Mouse (Mus musculus) naive thymus-derived CD4-positive, alpha-beta T cell, adult 2 months (primary cell): Measurements from ENCODE around the gene Frrs1l.
A peak's percentile ranks its signal among the peaks of the same experiment; 100 is the strongest.

Experiments used
- DNase-seq: peaks from one replicate; pipeline ENCODE4 v3.0.0-alpha.2; 2011; ENCODE audit warnings: low read depth

The Frrs1l gene

DNA sequence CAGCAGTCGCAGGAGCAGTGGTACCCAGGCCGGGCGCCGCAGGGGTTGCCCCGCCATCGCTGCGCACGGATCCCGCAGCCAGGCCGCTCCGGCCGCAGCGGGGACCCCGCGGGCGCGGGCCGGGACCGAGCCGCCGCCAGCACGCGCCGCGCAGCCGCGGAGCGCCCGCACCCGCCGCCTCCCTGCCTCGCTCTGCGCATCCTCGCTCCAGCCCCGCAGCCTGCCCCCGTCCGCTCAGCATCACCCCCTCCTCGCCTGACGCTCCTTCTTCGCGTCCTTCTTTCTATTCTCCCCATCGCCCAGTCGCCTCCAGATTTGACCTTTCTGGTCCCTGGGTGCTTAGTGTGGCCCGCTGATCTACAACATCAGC is at the start of gene Frrs1l:
Gene Frrs1l, minus strand, starts transcription at position 177 of the 370 bp plus-strand sequence.
- DNase-seq = no peak

DNA sequence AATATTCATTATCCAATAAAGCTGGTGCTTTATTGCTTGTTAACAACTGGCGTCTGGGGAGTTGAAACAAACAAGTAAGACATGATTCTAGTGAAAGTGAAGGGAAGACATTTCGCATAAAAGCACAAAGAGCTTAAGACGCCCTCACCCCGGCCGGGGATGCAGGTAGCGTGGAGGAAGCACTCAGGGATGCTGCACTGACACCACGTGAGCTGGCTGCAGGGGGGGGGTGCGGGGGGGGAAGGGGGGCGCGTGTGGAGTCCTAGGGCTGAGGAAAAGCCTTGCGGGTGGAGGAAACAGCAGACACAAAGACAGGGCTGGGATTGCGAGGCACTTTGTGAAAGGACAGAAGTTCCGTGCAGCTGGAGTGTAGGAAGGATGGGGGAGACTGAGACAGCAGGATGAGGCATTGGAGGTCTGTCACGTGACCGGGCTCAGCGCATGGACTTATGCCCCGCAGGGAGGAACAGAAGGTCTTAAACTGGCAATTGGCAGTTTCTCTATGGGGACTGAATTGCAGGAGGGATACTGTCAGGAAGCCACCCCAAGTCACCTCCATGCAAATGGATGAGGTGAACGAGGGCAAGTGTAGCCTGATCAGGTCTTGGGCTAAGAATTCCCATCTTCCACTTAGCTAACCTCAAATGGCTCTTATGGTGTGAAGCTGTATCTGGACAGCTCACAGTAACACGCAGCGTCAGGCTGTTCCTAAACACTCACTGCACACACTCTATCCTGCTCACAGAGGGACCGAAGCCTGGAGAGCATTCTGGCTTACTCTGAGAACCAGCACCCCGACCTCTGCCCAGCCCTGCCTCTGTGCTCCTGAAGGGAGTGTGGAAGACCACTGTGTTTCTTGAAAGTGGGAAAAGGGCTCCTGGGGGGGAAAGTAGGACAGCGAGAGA is 49.2 kb upstream of the Frrs1l start:
- no peak for DNase-seq

DNA sequence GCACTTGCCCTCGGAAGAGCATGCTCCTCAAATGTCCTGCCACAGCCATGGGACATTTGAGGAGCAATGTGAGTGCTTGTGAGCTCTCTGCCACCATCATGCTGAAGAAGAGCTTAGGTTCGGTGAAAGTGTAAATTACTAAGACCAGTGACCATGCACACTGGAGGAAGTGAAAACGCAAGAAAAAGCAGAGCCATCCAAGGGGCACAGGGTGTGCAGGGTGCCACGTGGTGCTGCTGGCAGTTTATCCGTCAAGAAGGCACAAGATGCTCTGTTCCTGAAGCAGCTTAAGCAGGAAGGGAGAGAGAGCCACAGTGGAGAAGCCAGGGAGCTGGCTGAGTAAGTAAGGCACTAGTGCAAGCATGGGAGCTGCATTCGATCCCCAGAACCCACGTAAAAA is 47.4 kb upstream of the Frrs1l start:
- no peak for DNase-seq

DNA sequence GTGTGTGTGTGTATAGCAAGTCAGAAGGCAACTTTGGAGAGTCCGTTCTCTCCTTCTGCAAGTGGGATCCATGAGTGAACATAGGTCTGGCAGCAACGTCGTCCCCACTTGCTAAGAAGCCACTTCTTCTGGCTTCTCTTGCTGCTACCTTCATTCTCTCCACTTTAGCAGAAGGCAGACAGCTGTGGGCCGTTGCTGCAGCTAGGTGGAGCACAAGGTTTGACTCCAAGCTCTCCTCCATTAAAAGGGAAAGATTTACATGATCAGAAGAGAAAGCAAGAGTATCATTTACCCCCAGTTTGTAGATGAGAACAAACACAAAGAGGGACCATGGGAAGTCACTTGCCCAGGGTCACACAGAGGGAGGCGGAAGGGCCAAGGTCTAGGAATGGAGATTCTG is 44.0 kb upstream of the Frrs1l start:
- DNase-seq = no peak

DNA sequence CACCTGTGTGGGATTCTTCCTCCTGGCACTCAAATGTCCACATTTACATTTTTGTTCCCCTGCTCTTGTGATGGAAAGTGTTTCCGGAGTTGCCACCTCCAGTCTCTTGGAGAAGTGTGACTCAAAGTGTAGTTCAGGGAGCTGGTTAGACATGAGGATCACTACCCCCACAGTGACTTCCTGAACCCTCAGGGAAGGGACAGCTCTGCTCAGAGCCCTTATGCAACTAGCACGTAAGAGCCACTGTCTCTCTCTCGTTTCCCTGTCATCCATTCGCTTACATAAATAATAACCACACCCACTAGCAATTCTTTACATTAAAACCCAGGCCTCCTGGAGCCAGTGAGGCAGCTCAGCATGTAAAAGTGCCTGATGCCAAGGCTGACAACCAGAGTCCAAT is 41.2 kb upstream of the Frrs1l start:
- DNase-seq = no peak

DNA sequence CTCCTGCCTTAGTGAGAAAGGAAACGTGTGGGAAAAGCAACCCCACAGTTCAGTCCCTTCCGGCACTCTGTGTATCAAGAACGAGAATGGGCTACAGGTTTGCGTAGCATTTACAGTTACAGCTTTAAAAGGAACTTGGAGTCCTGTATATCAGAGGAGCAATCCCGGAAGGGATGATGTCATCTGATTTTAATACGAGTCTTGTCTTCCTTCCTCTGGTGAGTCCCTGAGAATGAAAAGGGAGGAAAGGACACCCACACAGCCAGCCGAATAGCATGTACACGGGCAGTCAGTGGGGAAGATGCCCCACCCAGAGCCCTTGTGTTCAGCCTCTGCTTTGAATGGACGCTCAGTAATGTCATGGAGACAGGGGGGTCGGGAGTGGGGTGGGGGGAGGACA is 37.8 kb upstream of the Frrs1l start:
- DNase-seq = no peak

DNA sequence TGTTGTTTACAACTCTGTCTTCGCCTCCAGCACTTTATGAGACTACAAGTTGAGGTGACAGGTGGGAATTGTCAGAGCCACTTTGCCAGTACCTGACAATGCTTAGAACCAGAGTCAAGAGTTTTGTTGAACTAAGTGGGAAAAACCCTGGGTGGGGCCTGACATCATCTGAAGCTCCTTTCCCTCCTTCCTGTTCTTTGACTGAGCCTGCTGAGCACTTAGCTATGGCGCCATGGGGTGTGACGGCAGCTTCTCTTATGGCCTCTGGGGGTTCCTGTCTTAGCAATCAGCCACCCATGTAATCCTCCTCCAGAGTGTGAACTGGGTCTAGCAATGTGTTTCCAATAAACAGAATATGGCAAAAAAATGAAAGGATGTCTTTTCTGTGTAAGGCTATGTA is 33.3 kb upstream of the Frrs1l start:
- DNase-seq = no peak

DNA sequence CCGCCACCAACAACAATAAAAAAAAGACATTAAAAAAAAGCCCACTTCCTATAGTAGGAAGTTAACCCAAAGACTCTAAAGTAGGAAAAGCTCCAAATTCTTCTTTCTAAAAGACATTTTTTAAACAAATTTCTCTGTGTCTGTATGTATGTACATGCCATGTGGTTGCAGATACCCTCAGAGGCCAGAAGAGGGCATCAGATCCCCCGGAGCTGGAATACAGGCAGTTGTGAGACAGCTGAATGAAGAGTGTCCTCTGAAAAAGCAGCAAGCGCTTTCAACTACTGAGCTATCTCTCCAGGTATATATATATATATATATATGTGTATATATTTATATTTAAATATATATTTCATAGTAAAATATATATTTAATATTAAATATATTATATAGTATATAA is 31.1 kb upstream of the Frrs1l start:
- no peak for DNase-seq

DNA sequence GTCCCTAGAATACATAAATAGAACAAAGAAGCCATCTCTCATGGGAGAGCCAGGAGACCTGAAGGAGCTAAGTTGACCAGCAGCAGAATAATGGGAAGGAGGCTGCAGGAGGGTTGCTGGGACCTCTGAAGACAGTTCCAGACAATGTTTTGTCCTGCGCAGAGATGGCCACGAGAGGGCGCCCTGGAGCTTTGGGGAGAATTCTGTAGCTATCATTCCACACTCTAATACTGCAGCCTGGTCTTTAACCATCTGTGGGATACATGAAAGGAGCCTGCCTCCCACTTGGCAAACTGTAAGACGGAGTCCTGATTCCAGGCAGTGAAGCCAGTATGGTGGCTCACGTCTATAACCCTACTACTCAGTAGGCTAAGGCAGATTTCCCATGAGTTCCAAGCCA is 27.0 kb upstream of the Frrs1l start:
- peak; percentile 73 for DNase-seq

DNA sequence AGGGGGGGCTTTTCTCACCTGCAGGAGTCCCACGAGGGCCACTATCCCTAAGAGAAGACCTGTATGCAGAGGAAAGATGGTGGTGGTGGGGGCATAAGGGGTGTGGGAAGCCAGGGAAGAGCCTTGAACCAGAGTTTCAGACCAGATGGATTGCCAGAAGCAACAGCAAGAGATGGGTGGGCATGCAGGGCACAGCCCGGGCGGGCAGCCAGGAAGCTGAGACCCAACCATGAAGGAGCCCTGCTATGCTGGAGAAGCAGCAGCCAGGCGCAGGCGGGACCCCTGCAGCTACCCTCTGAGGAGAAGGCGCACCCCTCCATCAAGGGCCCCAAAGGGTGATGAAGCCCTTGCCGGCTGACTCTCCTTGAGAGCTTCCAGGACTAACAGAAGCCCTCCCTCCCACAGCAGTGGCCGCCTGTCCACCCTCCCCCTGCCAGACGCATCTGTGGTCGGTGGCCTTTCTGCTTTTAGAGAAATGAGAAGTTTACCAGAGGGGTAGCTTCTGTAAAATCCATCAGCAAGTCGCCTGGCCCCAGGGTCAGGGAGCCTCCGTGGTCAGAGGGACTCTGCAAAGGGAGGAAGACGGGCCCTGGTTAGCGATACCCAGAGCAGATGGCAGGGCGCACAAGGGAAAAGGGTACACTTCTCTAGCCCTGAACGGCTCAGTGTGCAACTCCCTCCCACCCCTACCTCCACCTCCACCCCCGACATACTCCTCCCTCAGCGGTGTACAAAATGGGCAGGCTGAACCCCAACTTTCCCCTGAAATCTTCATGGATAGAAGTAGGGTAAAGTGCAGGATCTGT is 26.4 kb upstream of the Frrs1l start:
- no peak for DNase-seq

DNA sequence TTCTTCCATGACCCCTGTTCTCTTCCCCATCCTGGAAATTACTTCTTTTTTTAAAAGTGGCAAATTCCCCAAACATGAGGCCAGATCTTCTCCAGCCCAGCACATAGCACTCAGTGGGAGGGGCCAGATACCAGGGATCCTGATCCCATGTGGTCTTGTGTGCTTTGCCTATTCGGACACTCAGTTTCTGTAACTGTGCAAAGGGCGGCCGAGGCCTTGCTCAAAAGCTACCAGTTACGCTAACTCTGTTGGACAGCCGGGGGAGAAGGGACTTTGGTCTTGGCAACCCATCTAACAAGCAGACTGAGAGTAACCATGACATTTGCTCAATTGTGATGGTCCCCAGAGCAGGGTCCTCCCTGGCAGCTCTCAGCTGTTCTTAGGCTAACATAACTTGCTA is 24.8 kb upstream of the Frrs1l start:
- DNase-seq = no peak

DNA sequence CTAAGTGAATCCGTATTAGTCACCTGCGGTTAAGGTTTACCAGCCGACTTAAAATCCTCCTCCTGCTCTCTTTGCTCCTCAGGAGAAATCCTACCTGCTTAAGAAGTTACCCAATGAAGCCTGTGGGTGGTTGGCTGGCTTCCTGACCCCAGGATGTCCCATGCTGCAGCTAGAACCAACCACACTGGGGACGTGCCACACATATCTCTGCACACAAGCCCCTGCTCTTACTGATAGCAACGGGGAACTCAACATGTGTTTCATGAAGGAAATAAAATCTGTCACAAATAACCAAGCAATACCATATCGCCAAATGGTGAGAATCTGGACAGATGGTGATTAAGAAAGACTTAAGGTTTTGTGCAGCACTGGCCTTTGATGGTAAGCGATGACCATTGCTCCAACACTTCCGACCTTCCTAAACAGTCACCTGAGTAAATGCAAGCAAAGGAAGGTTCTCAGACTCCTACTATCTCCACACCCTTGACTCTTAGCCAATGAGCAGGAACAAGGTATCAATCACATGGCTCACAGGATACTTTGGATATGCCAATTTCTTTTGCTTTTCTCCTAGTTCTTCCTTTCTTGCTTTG is 21.4 kb upstream of the Frrs1l start:
- no peak for DNase-seq

DNA sequence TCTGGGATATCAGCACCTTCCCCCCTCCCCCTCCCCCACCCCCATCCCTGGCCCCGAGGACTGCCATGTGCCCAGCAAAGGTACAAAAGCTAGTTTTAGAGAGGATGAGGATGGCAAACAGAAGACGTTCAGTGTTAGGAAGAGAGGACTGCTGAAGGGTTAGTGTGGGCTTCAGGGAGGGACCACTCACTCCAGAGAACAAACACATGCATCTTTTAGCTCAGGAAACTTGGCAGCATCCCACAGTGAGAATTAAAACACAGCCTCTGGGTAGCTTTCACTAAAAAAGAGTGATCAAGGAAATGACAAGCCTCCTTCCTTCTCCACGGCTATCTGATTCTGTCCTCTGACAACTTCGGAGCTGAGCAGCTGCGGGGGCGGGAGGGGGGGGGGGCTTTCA is 20.7 kb upstream of the Frrs1l start:
- DNase-seq = no peak

DNA sequence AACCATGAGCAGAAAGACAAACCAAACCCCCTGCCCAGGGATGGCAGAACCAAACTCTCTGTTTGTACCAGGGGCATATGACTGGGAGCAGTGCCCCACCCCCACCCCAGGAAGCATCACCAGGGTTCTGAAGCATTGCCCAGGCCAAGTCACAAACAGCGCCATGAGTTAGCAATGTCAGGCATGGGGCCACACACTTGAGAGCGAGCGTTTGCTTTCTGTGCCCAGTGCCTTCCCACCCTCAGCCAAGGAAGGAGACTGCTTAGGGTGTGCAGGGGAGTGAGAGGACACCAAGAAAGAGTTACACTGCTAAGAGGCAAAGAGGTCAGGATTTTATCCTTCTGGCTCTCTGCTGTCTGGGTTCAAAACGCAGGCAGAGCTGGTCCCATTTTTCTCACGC is 20.2 kb upstream of the Frrs1l start:
- no peak for DNase-seq

DNA sequence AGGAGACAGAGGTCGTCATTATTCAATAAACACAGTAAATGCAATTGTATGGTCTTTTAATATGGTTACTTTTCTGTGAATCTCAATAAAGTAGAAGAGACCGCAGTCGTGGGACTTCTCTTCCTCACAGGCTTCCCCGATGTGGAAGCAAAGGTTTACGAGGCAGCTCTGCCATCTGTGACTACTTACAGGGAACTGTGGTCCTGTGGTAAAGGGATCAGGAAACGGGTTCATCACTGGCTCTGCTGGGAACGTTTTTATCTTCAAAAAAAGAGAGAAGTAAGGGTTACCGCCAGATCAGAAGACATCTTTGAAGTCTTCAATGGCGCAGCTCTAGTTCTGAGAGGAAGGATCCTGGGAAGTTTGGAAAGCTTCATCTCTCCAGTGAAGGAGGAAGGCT is 17.5 kb upstream of the Frrs1l start:
- no peak for DNase-seq

DNA sequence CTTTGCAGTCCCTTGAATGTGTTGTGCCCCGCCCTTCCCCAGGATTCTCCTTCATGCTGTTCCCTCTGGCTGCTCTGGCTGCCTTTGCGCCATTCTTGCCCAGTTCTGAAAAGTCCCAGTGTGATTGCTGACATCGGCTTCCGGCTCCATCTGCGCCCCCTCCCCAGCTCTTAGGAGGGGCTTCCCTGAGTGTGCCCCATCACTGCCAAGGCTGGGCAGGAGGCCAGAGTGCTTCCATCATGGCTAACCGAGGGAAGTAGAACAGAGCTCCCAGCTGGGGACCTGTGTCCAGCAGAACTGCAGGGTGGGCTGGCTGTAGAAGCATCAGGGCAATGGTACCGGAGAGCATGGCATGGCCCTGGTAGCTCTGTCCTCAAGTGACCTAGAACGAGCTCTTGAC is 14.8 kb upstream of the Frrs1l start:
- no peak for DNase-seq

DNA sequence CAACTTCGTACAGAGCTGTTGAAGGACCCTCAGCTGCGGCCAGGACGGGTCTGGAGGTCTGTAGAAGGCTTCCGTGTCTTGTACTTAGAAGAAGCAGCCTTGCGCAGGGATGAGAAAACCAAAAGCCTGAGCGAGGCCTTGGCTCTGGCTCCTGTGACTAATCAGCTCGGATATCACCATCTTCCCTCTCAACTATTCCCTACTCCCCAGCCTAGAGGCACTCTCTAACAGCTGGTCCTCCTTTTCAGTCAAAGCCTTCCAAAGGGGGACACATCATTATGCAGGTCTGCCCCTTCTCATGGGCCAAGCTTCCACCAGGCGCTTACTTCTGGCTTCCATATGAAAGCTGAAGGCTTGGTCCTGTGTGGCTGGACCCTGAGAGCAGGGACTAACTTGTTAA is 13.7 kb upstream of the Frrs1l start:
- DNase-seq = no peak

DNA sequence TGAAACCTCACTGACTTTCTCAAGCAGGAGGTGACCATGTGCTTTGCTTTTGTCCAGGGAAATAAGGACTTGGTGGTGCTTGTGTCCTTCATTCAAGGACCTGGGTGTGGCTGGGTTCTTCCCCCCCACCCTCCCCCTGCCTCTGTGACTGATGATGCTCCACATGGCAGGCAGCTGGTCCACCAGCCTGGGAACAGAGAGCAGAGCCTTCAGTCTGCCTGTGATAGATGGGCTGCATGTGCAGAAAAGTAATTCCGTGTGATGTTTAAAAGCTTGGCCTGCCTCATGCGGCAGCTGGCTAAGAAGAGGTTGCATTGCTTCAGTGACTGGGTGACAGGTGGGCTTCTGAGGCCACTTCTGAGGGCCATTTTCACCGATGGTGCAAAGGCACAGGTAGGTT is 12.6 kb upstream of the Frrs1l start:
- DNase-seq = no peak

DNA sequence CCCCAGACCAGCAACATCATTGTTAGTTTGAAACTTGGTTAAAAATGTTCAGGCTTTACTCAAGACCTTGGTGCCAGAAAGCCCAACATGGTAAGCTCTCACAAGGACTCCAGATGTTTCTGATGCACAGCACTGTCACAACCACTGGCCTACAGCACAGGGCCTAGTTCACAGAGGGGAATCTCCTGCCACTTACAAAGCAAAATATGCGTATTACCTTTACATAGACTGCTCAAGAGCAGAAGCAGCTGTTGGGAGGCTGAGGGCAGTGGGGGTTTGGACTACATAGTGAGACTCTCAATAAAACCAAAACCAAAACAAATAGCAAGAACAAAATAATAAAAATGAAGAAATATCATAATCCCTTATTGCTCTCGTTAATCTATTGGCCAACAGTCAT is 11.2 kb upstream of the Frrs1l start:
- DNase-seq = no peak

DNA sequence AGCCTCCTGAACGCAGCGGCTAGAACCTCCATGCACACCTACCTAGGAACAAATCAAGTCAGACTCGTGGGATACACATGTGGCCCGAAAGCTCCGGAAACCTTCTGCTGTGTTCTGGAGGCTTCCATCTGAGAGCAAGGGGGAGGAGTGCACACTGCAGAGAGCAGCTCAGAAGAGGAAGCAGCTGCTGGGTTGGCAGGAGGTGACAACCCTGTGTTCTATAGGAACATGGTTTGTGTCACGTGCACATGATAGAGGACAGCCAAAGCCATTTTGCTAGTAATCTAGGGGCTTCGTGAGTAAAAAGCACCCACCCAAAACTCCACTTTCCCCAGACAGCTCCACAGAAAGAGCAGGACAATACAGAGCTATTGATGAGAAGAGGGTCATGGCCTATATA is 3.1 kb upstream of the Frrs1l start:
- DNase-seq = peak; percentile 12

DNA sequence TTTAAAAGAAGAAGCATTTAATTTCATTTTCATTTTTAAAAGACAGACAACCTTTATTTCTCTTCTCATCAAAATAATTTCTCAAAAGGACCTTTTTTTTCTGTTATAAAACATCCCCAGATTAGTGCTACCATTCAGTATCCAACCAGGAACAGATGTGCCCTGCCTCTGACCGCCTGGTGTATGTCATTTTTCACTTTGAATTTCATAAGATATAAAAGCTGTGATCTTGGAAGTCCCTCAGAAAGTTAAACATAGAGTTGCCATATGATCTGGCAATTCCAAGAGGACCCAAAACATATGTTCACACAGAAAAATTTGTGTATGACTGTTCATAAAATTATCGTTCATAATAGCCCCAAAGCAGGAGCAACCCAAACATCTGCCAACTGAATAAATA is 1.8 kb upstream of the Frrs1l start:
- no peak for DNase-seq

DNA sequence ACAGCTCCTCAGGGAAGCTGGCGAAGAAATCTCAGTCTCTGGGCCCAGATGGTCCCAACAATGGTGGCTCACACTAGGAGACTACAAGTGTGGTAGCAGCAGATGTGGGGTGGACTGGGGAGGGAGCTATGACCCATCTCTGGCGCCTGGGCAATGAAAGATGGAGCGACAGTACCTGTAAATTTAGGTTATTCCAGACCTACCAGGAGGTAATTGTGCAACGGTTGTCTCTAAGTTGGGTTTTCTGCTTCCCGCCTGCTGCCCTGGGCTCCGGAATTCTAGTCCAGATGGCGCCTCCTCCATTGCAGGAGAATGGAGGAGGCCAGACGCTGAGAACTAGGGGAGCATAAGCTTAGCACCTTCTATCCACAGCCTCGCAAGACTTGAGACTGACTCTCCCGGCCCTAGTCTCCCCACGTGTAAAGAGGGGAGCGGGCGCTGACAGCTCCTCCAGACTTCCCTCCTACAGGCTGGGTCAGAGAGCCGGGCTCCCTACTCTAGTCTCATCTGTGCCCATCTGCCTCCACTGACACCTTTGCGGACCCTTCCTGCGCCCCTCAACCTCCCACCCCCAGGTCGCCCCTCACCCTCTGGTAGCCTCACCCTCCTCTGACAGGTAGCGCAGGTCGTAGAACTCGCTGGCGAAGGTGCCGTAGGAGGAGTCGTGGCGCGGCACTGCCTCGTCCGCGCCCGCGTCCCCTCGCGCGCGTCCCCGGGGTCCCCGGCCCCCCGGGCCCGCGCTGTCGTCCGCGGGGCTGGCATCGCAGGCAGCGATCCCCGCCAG is 568 bp downstream of the Frrs1l start:
- DNase-seq = no peak
